Mouse (Mus musculus) lung, postnatal 4 days (tissue): ENCODE results near the gene 1600002K03Rik.
A peak's percentile ranks its signal among the peaks of the same experiment; 100 is the strongest.

ENCODE experiments used
- DNase-seq, 2 experiments: peaks; one replicate each; pipeline ENCODE4 v3.0.0; 2021

1600002K03Rik gene

GRCm38 (mm10) chr10:80141786-80142529 is 30.8 kb upstream of the 1600002K03Rik start:
- peak; percentile 95 to 96 for DNase-seq

- DNase-seq = no peak
Measured at GRCm38 (mm10) chr10:80142530-80142925, 30.2 kb upstream of the 1600002K03Rik start.

- no peak for DNase-seq
Measured at GRCm38 (mm10) chr10:80143664-80144063, 29.1 kb upstream of the 1600002K03Rik start.

- peak in 1 of 2 experiments; percentile 25 for DNase-seq
Measured at GRCm38 (mm10) chr10:80144159-80144558, 28.6 kb upstream of the 1600002K03Rik start.

- peak; percentile 80 to 86 for DNase-seq
Measured at GRCm38 (mm10) chr10:80144864-80145838, 27.6 kb upstream of the 1600002K03Rik start.

- peak; percentile 59 to 82 for DNase-seq
Measured at GRCm38 (mm10) chr10:80145896-80146295, 26.8 kb upstream of the 1600002K03Rik start.

GRCm38 (mm10) chr10:80146568-80147011 is 26.2 kb upstream of the 1600002K03Rik start:
- peak in 1 of 2 experiments; percentile 40 for DNase-seq

GRCm38 (mm10) chr10:80147146-80147718 is 25.5 kb upstream of the 1600002K03Rik start:
- peak in 1 of 2 experiments; percentile 41 for DNase-seq

- DNase-seq = peak; percentile 90 to 92
Measured at GRCm38 (mm10) chr10:80147719-80148601, 24.8 kb upstream of the 1600002K03Rik start, which contains the start of gene Midn. Gene Midn, plus strand, starts transcription at chr10:80148272.

GRCm38 (mm10) chr10:80148610-80149290 is 24.0 kb upstream of the 1600002K03Rik start:
- DNase-seq = peak; percentile 97

GRCm38 (mm10) chr10:80149291-80150225 is 23.2 kb upstream of the 1600002K03Rik start:
- DNase-seq = peak; percentile 98 to 100

GRCm38 (mm10) chr10:80150226-80151210 is 22.2 kb upstream of the 1600002K03Rik start:
- peak; percentile 72 to 85 for DNase-seq

- peak; percentile 85 to 89 for DNase-seq
Measured at GRCm38 (mm10) chr10:80151211-80152034, 21.3 kb upstream of the 1600002K03Rik start.

- DNase-seq = peak; percentile 74 to 88
Measured at GRCm38 (mm10) chr10:80152071-80152872, 20.5 kb upstream of the 1600002K03Rik start.

- peak; percentile 71 to 79 for DNase-seq
Measured at GRCm38 (mm10) chr10:80152873-80153260, 19.9 kb upstream of the 1600002K03Rik start.

GRCm38 (mm10) chr10:80153713-80154112 is 19.0 kb upstream of the 1600002K03Rik start:
- no peak for DNase-seq

GRCm38 (mm10) chr10:80154384-80154783 is 18.4 kb upstream of the 1600002K03Rik start:
- no peak for DNase-seq
